Mouse (Mus musculus) forebrain, embryonic 11.5 days (tissue): ENCODE data around the gene Slc2a4. TPM values are rescaled to one million over a fixed set of nuclear protein-coding genes. Genes with fewer than 3 reads are reported as not detected.
A peak's percentile ranks its signal among the peaks of the same experiment; 100 is the strongest.
"Not testable (repeated sequence)": the region's sequence is repeated elsewhere in the genome, so short reads cannot be mapped to it uniquely, and the experiment has no call there.

ENCODE experiments used
- ATAC-seq: fragments of 200-750 bp; cut with Nextera tagmentation; replicated peaks from 2 replicates; pipeline ENCODE4 v1.8.0; 2017; ENCODE audit warnings: moderate TSS enrichment; ENCODE audit not compliant: low FRiP score
- DNase-seq: peaks from one replicate; pipeline ENCODE4 v3.0.0-alpha.2; 2017; ENCODE audit warnings: low spot score
- H3K27ac ChIP-seq: fragments of 300-500 bp; sonication (generic); 2 replicates; pipeline ENCODE4 v1.5.1; 2014; ENCODE audit warnings: low read depth, low read length
- H3K27me3 ChIP-seq: fragments of 300-500 bp; sonication (generic); 2 replicates; pipeline ENCODE4 v1.6.1; 2014; ENCODE audit warnings: mild to moderate bottlenecking, low read length, mixed read lengths; ENCODE audit not compliant: control insufficient read depth, insufficient read depth
- H3K36me3 ChIP-seq: fragments of 300-500 bp; sonication (generic); 2 replicates; pipeline ENCODE4 v1.6.1; 2014; ENCODE audit warnings: mild to moderate bottlenecking, low read length, moderate library complexity, mixed read lengths; ENCODE audit not compliant: control insufficient read depth, insufficient read depth
- H3K4me1 ChIP-seq: fragments of 300-500 bp; sonication (generic); replicated peaks from 2 replicates; pipeline ENCODE4 v1.6.1; 2014; ENCODE audit warnings: low read length, mixed read lengths; ENCODE audit not compliant: control insufficient read depth, insufficient read depth
- H3K4me2 ChIP-seq: fragments of 300-500 bp; sonication (generic); 2 replicates; pipeline ENCODE4 v1.6.1; 2014; ENCODE audit warnings: low read depth, mild to moderate bottlenecking, low read length, moderate library complexity, mixed read lengths; ENCODE audit not compliant: severe bottlenecking
- H3K4me3 ChIP-seq: fragments of 300-500 bp; sonication (generic); 2 replicates; pipeline ENCODE4 v1.5.1; 2014; ENCODE audit warnings: low read depth, low read length
- H3K9ac ChIP-seq: fragments of 300-500 bp; sonication (generic); 2 replicates; pipeline ENCODE4 v1.6.1; 2014; ENCODE audit warnings: low read length
- H3K9me3 ChIP-seq: fragments of 300-500 bp; sonication (generic); 2 replicates; pipeline ENCODE4 v1.6.1; 2016; ENCODE audit warnings: low read length, mixed read lengths; ENCODE audit not compliant: control insufficient read depth
- WGBS: fragments of 180-500 bp; shearing (Covaris S2); extraction: QIAGEN DNeasy Blood & Tissue Kit; methylation state at CpG from one replicate; pipeline ENCODE4 v1.1.7; 2014; 5-methylcytosine and 5-hydroxymethylcytosine counted together
- polyA plus RNA-seq: library from polyadenylated mRNA; unstranded; fragments of >200 nt; fragmentation: Nextera tagmentation; extraction: Ambion mirVana; gene quantifications from 2 replicates; pipeline ENCODE4 v1.2.1, GENCODE M21; 2014

Slc2a4 gene
- polyA plus RNA-seq, 1 experiment from 2014 or later: 14.8 TPM

- no peak overlapping the region for H3K27ac ChIP-seq
- H3K27me3 ChIP-seq: peaks cover 50% of the 10 kb centered on the region
- H3K4me1 ChIP-seq: peaks cover 9% of the 10 kb centered on the region
- H3K4me3 ChIP-seq: peak overlapping the region; percentile 19
- DNase-seq (peak; percentile 68), ATAC-seq (no peak)
- WGBS: 2% methylated on average over 59 of the region's 59 CpGs
- no peaks in the 10 kb centered on the region for H3K9me3 ChIP-seq
- H3K9ac ChIP-seq: peak overlapping the region; percentile 41
- no peaks in the 10 kb centered on the region; the same call in 1 of the 2 replicates for H3K36me3 ChIP-seq
- H3K4me2 ChIP-seq: peak overlapping the region; percentile 48
Measured at GRCm38 (mm10) chr11:69966006-69966859, 18.2 kb upstream of the Slc2a4 start.

- no peak overlapping the region for H3K4me2 ChIP-seq
Measured at GRCm38 (mm10) chr11:69965271-69966005, 17.4 kb upstream of the Slc2a4 start.

GRCm38 (mm10) chr11:69964650-69965270 lies 16.8 kb upstream of the Slc2a4 start, which contains the start of gene Cldn7:
Gene Cldn7, plus strand, starts transcription at chr11:69964779.
- Histone ChIP-seq H3K27ac (no peak within 1 kb of the TSS), H3K4me2 (no peak within 1 kb of the TSS), H3K36me3 (no peaks in the 10 kb centered on the region; the same call in 1 of the 2 replicates), H3K9ac (no peak within 1 kb of the TSS), H3K4me1 (peaks cover 9% of the 10 kb centered on the region), H3K9me3 (no peaks in the 10 kb centered on the region), H3K27me3 (peaks cover 50% of the 10 kb centered on the region), H3K4me3 (0 out of 2 replicates have a peak within 1 kb of the TSS, but pooled peaks have one; percentile 6)
- WGBS: 12% methylated on average over 24 of the region's 24 CpGs
- ATAC-seq: no peak
- no peak for DNase-seq

More at GRCm38 (mm10) chr11:69965271-69966005, 17.4 kb upstream of the Slc2a4 start:
- peaks cover 9% of the 10 kb centered on the region for H3K4me1 ChIP-seq
- peak overlapping the region; percentile 19; the same call in 1 of the 2 replicates for H3K4me3 ChIP-seq
- H3K9me3 ChIP-seq: no peaks in the 10 kb centered on the region
- no peak overlapping the region for H3K9ac ChIP-seq
- no peak overlapping the region for H3K27ac ChIP-seq
- DNase-seq: peak; percentile 57
- WGBS: 1% methylated on average over 49 of the region's 49 CpGs
- no peaks in the 10 kb centered on the region; the same call in 1 of the 2 replicates for H3K36me3 ChIP-seq
- no peak for ATAC-seq
- H3K27me3 ChIP-seq: peaks cover 50% of the 10 kb centered on the region

GRCm38 (mm10) chr11:69961841-69962240 lies 13.9 kb upstream of the Slc2a4 start:
- H3K4me3 ChIP-seq: no peak overlapping the region

GRCm38 (mm10) chr11:69960616-69961015 lies 12.6 kb upstream of the Slc2a4 start:
- Histone ChIP-seq H3K4me1 (0 out of 2 replicates have a peak, but pooled peaks cover 2% of the 10 kb centered on the region), H3K9ac (no peak overlapping the region), H3K4me2 (no peak overlapping the region), H3K27me3 (peaks cover 26% of the 10 kb centered on the region), H3K36me3 (no peaks in the 10 kb centered on the region), H3K4me3 (no peak overlapping the region), H3K27ac (no peak overlapping the region), H3K9me3 (no peaks in the 10 kb centered on the region)
- 27% methylated on average over 5 of the region's 5 CpGs for WGBS
- DNase-seq (no peak), ATAC-seq (no peak)

More at GRCm38 (mm10) chr11:69961841-69962240, 13.9 kb upstream of the Slc2a4 start:
- H3K36me3 ChIP-seq: no peaks in the 10 kb centered on the region
- no peak overlapping the region for H3K9ac ChIP-seq
- H3K4me2 ChIP-seq: no peak overlapping the region
- WGBS: 49% methylated on average over 5 of the region's 5 CpGs
- no peak for ATAC-seq
- peaks cover 39% of the 10 kb centered on the region for H3K27me3 ChIP-seq
- H3K4me1 ChIP-seq: peaks cover 9% of the 10 kb centered on the region
- H3K9me3 ChIP-seq: no peaks in the 10 kb centered on the region
- no peak overlapping the region for H3K27ac ChIP-seq
- DNase-seq: no peak

GRCm38 (mm10) chr11:69956218-69956617 lies 8.2 kb upstream of the Slc2a4 start:
- Histone ChIP-seq H3K4me2 (no peak overlapping the region), H3K4me1 (no peaks in the 10 kb centered on the region), H3K36me3 (no peaks in the 10 kb centered on the region), H3K9ac (no peak overlapping the region), H3K9me3 (no peaks in the 10 kb centered on the region), H3K4me3 (no peak overlapping the region), H3K27me3 (no peaks in the 10 kb centered on the region), H3K27ac (no peak overlapping the region)
- ATAC-seq (no peak), DNase-seq (no peak)
- WGBS: 81% methylated on average over 1 of the region's 1 CpGs

- ATAC-seq, H3K4me1 ChIP-seq, H3K27me3 ChIP-seq, H3K4me3 ChIP-seq, H3K4me2 ChIP-seq, H3K27ac ChIP-seq, H3K9me3 ChIP-seq, DNase-seq, H3K36me3 ChIP-seq, H3K9ac ChIP-seq: not testable (repeated sequence)
- 75% methylated on average over 2 of the region's 4 CpGs for WGBS
Measured at GRCm38 (mm10) chr11:69955618-69956017, 7.6 kb upstream of the Slc2a4 start.

GRCm38 (mm10) chr11:69953267-69953915 lies 5.4 kb upstream of the Slc2a4 start:
- no peak for ATAC-seq
- Histone ChIP-seq H3K27ac (no peak overlapping the region), H3K9ac (no peak overlapping the region), H3K4me3 (no peak overlapping the region), H3K36me3 (no peaks in the 10 kb centered on the region), H3K27me3 (no peaks in the 10 kb centered on the region), H3K4me2 (no peak overlapping the region), H3K4me1 (peaks cover 2% of the 10 kb centered on the region; the same call in 1 of the 2 replicates), H3K9me3 (no peaks in the 10 kb centered on the region)
- no peak for DNase-seq
- WGBS: 68% methylated on average over 11 of the region's 11 CpGs
